Mouse (Mus musculus): Measurements from ENCODE around the gene Tead1. TPM values are rescaled to one million over a fixed set of nuclear protein-coding genes. Genes with fewer than 3 reads are reported as not detected.

Gene Tead1
- polyA plus RNA-seq, 1 experiment: 7.2 TPM

- H3K27ac ChIP-seq (ENCODE audit: insufficient read depth, low read length): no peak overlapping the region
- no peaks in the 10 kb centered on the region for H3K4me1 ChIP-seq (ENCODE audit: control insufficient read depth, insufficient read depth, low read length)
- 90% methylated on average over 6 of the region's 6 CpGs for WGBS
- no peaks in the 10 kb centered on the region for H3K27me3 ChIP-seq (ENCODE audit: control insufficient read depth, insufficient read depth, low read length)
- H3K4me3 ChIP-seq (replicated peaks; ENCODE audit: insufficient read depth, low read depth, low read length): no peak overlapping the region
- no peak for DNase-seq
- no peak for TF ChIP-seq CTCF (IDR thresholded peaks at IDR 0.05; ENCODE audit: borderline replicate concordance, insufficient read depth, low read depth, low read length)
- no peak for TF ChIP-seq POLR2A (IDR thresholded peaks at IDR 0.05; ENCODE audit: borderline replicate concordance, insufficient read depth, low read length)
These were observed 113.6 kb downstream of the Tead1 start for GRCm38 (mm10) chr7:112792679-112793078.

DNA sequence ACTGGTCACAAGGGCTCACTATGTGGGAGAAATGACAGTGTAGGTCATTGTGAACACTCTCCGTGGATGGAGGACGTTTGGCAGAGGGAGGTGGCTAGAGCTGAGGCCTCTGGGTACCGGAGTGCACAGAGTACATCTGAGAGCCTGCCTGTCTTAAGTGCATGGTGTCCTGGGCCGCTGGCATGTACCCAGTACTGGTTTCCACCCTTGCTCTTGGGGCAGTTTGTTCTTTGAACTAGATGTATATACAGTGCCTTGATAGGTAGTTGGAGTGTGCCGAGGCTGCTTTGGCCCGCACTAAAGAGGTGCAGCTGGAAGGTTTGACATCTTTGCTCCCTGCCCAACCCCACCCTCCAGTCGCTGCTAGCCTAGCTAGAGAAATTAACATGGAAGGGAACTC lies 114.8 kb downstream of the Tead1 start:
- DNase-seq: no peak
- no peaks in the 10 kb centered on the region for H3K27me3 ChIP-seq (ENCODE audit: control insufficient read depth, insufficient read depth, low read length)
- TF ChIP-seq CTCF (IDR thresholded peaks at IDR 0.05; ENCODE audit: borderline replicate concordance, insufficient read depth, low read depth, low read length) (no peak), POLR2A (IDR thresholded peaks at IDR 0.05; ENCODE audit: borderline replicate concordance, insufficient read depth, low read length) (no peak)
- no peak overlapping the region for H3K27ac ChIP-seq (ENCODE audit: insufficient read depth, low read length)
- H3K4me3 ChIP-seq (replicated peaks; ENCODE audit: insufficient read depth, low read depth, low read length): no peak overlapping the region
- H3K4me1 ChIP-seq (ENCODE audit: control insufficient read depth, insufficient read depth, low read length): no peaks in the 10 kb centered on the region
- 68% methylated on average over 7 of the region's 7 CpGs for WGBS

GRCm38 (mm10) chr7:112794481-112794880 lies 115.4 kb downstream of the Tead1 start:
- no peak overlapping the region for H3K27ac ChIP-seq (ENCODE audit: insufficient read depth, low read length)
- no peaks in the 10 kb centered on the region for H3K27me3 ChIP-seq (ENCODE audit: control insufficient read depth, insufficient read depth, low read length)
- no peak for DNase-seq
- no peaks in the 10 kb centered on the region for H3K4me1 ChIP-seq (ENCODE audit: control insufficient read depth, insufficient read depth, low read length)
- 36% methylated on average over 2 of the region's 2 CpGs for WGBS
- H3K4me3 ChIP-seq (replicated peaks; ENCODE audit: insufficient read depth, low read depth, low read length): no peak overlapping the region
- TF ChIP-seq POLR2A (IDR thresholded peaks at IDR 0.05; ENCODE audit: borderline replicate concordance, insufficient read depth, low read length): no peak

DNA sequence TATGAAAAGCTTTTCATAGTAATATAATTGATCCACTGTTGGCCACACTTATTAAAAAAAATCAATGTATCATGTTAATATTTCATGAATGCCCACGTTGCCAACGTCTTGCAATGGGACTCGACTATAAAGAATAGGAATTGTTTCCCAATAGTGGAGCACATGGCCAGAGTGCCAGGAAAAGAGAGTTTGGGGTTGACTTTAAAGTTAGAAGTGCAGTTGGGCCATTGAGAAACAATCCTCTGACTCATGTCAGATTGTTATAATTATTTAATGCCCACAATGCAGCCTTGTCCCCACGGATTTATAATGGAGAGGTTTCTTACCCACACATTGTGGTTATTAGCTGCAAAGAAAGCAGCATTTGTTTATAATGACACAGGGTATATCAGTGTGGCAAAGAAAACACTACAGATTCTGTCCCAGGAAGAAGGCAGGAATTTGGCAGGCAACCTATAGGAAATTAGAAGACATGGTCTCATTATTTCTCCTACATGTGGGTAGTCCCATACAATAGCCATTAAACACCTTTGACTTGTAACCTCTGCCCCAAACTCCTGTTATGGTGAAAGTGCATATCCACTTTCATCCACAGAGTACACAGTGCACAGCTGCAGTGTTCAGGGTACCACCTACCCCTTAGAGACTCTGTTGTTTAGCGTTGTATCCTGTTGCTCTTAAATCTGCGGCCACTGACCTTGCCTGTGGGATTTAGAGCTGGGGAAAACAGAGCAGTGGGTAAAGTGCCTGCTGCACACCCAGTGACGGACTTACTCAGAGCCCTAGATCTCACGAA lies 118.6 kb downstream of the Tead1 start:
- no peaks in the 10 kb centered on the region for H3K27me3 ChIP-seq (ENCODE audit: control insufficient read depth, insufficient read depth, low read length)
- TF ChIP-seq POLR2A (IDR thresholded peaks at IDR 0.05; ENCODE audit: borderline replicate concordance, insufficient read depth, low read length): no peak
- TF ChIP-seq CTCF (IDR thresholded peaks at IDR 0.05; ENCODE audit: borderline replicate concordance, insufficient read depth, low read depth, low read length): no peak
- WGBS: 78% methylated on average over 8 of the region's 8 CpGs
- H3K27ac ChIP-seq (ENCODE audit: insufficient read depth, low read length): no peak overlapping the region
- DNase-seq: no peak
- no peak overlapping the region for H3K4me3 ChIP-seq (replicated peaks; ENCODE audit: insufficient read depth, low read depth, low read length)
- no peaks in the 10 kb centered on the region for H3K4me1 ChIP-seq (ENCODE audit: control insufficient read depth, insufficient read depth, low read length)

- no peak for DNase-seq
- no peaks in the 10 kb centered on the region for H3K27me3 ChIP-seq (ENCODE audit: control insufficient read depth, insufficient read depth, low read length)
- no peak for TF ChIP-seq CTCF (IDR thresholded peaks at IDR 0.05; ENCODE audit: borderline replicate concordance, insufficient read depth, low read depth, low read length)
- TF ChIP-seq POLR2A (IDR thresholded peaks at IDR 0.05; ENCODE audit: borderline replicate concordance, insufficient read depth, low read length): no peak
- H3K27ac ChIP-seq (ENCODE audit: insufficient read depth, low read length): no peak overlapping the region
- WGBS: 81% methylated on average over 8 of the region's 8 CpGs
- H3K4me3 ChIP-seq (replicated peaks; ENCODE audit: insufficient read depth, low read depth, low read length): no peak overlapping the region
- H3K4me1 ChIP-seq (ENCODE audit: control insufficient read depth, insufficient read depth, low read length): peaks cover 1% of the 10 kb centered on the region; the same call in 1 of the 2 replicates
These were observed 122.6 kb downstream of the Tead1 start for GRCm38 (mm10) chr7:112801706-112802105.

DNA sequence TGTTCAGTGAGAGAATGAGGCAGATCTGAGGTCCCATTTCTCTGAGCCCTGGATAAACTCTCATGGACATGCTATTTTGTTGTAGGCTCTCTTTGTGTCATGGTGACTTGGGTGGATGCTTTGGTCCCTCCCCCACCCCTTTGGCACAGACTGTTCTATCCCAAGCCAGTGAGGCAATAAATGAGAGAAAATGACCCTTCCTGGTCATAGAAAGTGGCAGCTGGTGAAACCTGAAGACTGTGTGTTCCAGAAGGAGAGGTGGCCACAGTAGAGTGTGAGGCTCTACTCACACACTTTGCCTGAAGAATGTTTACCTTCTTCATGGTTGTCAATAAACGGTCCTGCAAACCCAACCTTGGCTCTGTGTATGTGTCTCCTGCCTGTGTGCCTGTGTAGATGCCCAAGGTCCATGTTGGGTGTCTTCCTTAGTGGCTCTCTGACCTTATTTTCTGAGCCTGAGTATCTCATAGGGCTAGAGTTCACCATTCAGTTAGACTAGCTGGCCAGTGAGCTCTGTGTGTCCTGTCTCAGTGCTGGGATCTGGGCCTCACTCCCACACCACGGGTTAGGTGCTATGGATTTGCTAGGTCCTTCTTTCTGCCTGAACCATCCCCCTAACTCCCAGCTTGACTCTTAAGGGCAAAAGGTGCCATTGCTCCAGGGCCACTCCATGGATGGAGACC lies 127.7 kb downstream of the Tead1 start:
- Histone ChIP-seq H3K27me3 (ENCODE audit: control insufficient read depth, insufficient read depth, low read length) (no peaks in the 10 kb centered on the region), H3K4me3 (replicated peaks; ENCODE audit: insufficient read depth, low read depth, low read length) (no peak overlapping the region), H3K27ac (ENCODE audit: insufficient read depth, low read length) (no peak overlapping the region), H3K4me1 (ENCODE audit: control insufficient read depth, insufficient read depth, low read length) (peaks cover 5% of the 10 kb centered on the region; the same call in 1 of the 2 replicates)
- TF ChIP-seq CTCF (IDR thresholded peaks at IDR 0.05; ENCODE audit: borderline replicate concordance, insufficient read depth, low read depth, low read length) (no peak), POLR2A (IDR thresholded peaks at IDR 0.05; ENCODE audit: borderline replicate concordance, insufficient read depth, low read length) (no peak)
- no peak for DNase-seq
- 69% methylated on average over 2 of the region's 2 CpGs for WGBS

GRCm38 (mm10) chr7:112807401-112807751 lies 128.3 kb downstream of the Tead1 start:
- H3K27me3 ChIP-seq (ENCODE audit: control insufficient read depth, insufficient read depth, low read length): no peaks in the 10 kb centered on the region
- H3K4me3 ChIP-seq (replicated peaks; ENCODE audit: insufficient read depth, low read depth, low read length): no peak overlapping the region
- WGBS: 62% methylated on average over 6 of the region's 6 CpGs
- no peak overlapping the region for H3K27ac ChIP-seq (ENCODE audit: insufficient read depth, low read length)
- DNase-seq: no peak
- no peak for TF ChIP-seq POLR2A (IDR thresholded peaks at IDR 0.05; ENCODE audit: borderline replicate concordance, insufficient read depth, low read length)
- no peak for TF ChIP-seq CTCF (IDR thresholded peaks at IDR 0.05; ENCODE audit: borderline replicate concordance, insufficient read depth, low read depth, low read length)
- H3K4me1 ChIP-seq (ENCODE audit: control insufficient read depth, insufficient read depth, low read length): peaks cover 5% of the 10 kb centered on the region; the same call in 1 of the 2 replicates

DNA sequence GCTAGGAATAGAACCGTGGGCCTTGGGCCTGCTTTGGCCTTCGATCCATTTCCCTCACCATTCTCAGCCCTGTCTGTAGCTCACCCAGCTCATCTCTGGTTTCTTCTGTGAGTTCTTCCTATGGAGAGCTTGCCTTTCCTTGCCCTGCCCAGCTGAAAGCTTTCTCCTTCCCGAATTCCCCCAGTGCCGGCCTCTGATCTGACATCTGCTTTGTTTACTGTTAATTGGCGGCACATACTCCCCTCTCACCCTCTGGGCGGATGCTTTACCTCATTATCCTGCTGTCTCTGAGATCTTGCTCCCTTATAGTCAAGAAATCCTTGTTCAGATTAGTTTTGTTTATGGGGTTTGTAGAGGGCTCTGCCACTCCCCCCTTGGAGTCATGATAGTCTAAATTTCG lies 131.6 kb downstream of the Tead1 start:
- no peak for DNase-seq
- peaks cover 6% of the 10 kb centered on the region; the same call in 1 of the 2 replicates for H3K4me1 ChIP-seq (ENCODE audit: control insufficient read depth, insufficient read depth, low read length)
- WGBS: 78% methylated on average over 7 of the region's 7 CpGs
- H3K27me3 ChIP-seq (ENCODE audit: control insufficient read depth, insufficient read depth, low read length): no peaks in the 10 kb centered on the region
- TF ChIP-seq POLR2A (IDR thresholded peaks at IDR 0.05; ENCODE audit: borderline replicate concordance, insufficient read depth, low read length): no peak
- no peak for TF ChIP-seq CTCF (IDR thresholded peaks at IDR 0.05; ENCODE audit: borderline replicate concordance, insufficient read depth, low read depth, low read length)
- no peak overlapping the region for H3K4me3 ChIP-seq (replicated peaks; ENCODE audit: insufficient read depth, low read depth, low read length)
- no peak overlapping the region for H3K27ac ChIP-seq (ENCODE audit: insufficient read depth, low read length)
